Mouse (Mus musculus): ENCODE measurements at regions not wholly inside any gene's neighbourhood (a gene's known extent, or its start where the extent isn't known, plus 50 kb on each side); places are given as distances from the start of the nearest gene placed in this dataset.

GRCm38 (mm10) chr6:143616386-143616785, 449.4 kb downstream of the Etnk1 start:
- WGBS = 81% methylated on average over 4 of the region's 4 CpGs
- no peak for ATAC-seq
- no peak overlapping the region for H3K9ac ChIP-seq (ENCODE audit: low read depth, low read length)
- H3K4me2 ChIP-seq (replicated peaks; ENCODE audit: low read depth) = no peak overlapping the region
- H3K4me1 ChIP-seq (replicated peaks; ENCODE audit: control insufficient read depth, insufficient read depth, low read length) = no peaks in the 10 kb centered on the region
- no peaks in the 10 kb centered on the region for H3K36me3 ChIP-seq (ENCODE audit: control insufficient read depth, insufficient read depth)
- H3K9me3 ChIP-seq (ENCODE audit: control insufficient read depth) = no peaks in the 10 kb centered on the region
- H3K27ac ChIP-seq (ENCODE audit: low read depth, low read length) = no peak overlapping the region
- TF ChIP-seq CTCF (IDR thresholded peaks at IDR 0.05; ENCODE audit: low read depth) = no peak
- H3K27me3 ChIP-seq (replicated peaks; ENCODE audit: control insufficient read depth, insufficient read depth, low read length) = no peaks in the 10 kb centered on the region
- H3K4me3 ChIP-seq (ENCODE audit: low read depth, low read length) = no peak overlapping the region

- Histone ChIP-seq H3K36me3 (ENCODE audit: control insufficient read depth, insufficient read depth) (no peaks in the 10 kb centered on the region), H3K27me3 (replicated peaks; ENCODE audit: control insufficient read depth, insufficient read depth, low read length) (no peaks in the 10 kb centered on the region), H3K9me3 (ENCODE audit: control insufficient read depth) (no peaks in the 10 kb centered on the region), H3K4me3 (ENCODE audit: low read depth, low read length) (no peak overlapping the region), H3K9ac (ENCODE audit: low read depth, low read length) (no peak overlapping the region), H3K4me2 (replicated peaks; ENCODE audit: low read depth) (no peak overlapping the region), H3K27ac (ENCODE audit: low read depth, low read length) (no peak overlapping the region), H3K4me1 (replicated peaks; ENCODE audit: control insufficient read depth, insufficient read depth, low read length) (no peaks in the 10 kb centered on the region)
- whole genome bisulfite sequencing = 61% methylated on average over 10 of the region's 10 CpGs
- no peak for ATAC-seq
- TF ChIP-seq CTCF (IDR thresholded peaks at IDR 0.05; ENCODE audit: low read depth) = no peak
Measured at GRCm38 (mm10) chr6:143618558-143618957, 451.5 kb downstream of the Etnk1 start.

- TF ChIP-seq CTCF (IDR thresholded peaks at IDR 0.05; ENCODE audit: low read depth) = no peak
- Histone ChIP-seq H3K4me1 (replicated peaks; ENCODE audit: control insufficient read depth, insufficient read depth, low read length) (no peaks in the 10 kb centered on the region), H3K9ac (ENCODE audit: low read depth, low read length) (no peak overlapping the region), H3K4me2 (replicated peaks; ENCODE audit: low read depth) (no peak overlapping the region), H3K36me3 (ENCODE audit: control insufficient read depth, insufficient read depth) (no peaks in the 10 kb centered on the region), H3K27ac (ENCODE audit: low read depth, low read length) (no peak overlapping the region), H3K9me3 (ENCODE audit: control insufficient read depth) (no peaks in the 10 kb centered on the region), H3K27me3 (replicated peaks; ENCODE audit: control insufficient read depth, insufficient read depth, low read length) (no peaks in the 10 kb centered on the region), H3K4me3 (ENCODE audit: low read depth, low read length) (no peak overlapping the region)
- WGBS = 81% methylated on average over 2 of the region's 2 CpGs
- no peak for ATAC-seq
Measured at GRCm38 (mm10) chr6:143620583-143620982, 453.6 kb downstream of the Etnk1 start.

GRCm38 (mm10) chr6:143622161-143622560, 455.1 kb downstream of the Etnk1 start:
- 73% methylated on average over 2 of the region's 2 CpGs for WGBS
- Histone ChIP-seq H3K27ac (ENCODE audit: low read depth, low read length) (no peak overlapping the region), H3K9ac (ENCODE audit: low read depth, low read length) (no peak overlapping the region), H3K36me3 (ENCODE audit: control insufficient read depth, insufficient read depth) (no peaks in the 10 kb centered on the region), H3K4me3 (ENCODE audit: low read depth, low read length) (no peak overlapping the region), H3K27me3 (replicated peaks; ENCODE audit: control insufficient read depth, insufficient read depth, low read length) (no peaks in the 10 kb centered on the region), H3K9me3 (ENCODE audit: control insufficient read depth) (no peaks in the 10 kb centered on the region), H3K4me1 (replicated peaks; ENCODE audit: control insufficient read depth, insufficient read depth, low read length) (no peaks in the 10 kb centered on the region), H3K4me2 (replicated peaks; ENCODE audit: low read depth) (no peak overlapping the region)
- no peak for TF ChIP-seq CTCF (IDR thresholded peaks at IDR 0.05; ENCODE audit: low read depth)
- no peak for ATAC-seq

- no peak for TF ChIP-seq CTCF (IDR thresholded peaks at IDR 0.05; ENCODE audit: low read depth)
- no peaks in the 10 kb centered on the region for H3K27me3 ChIP-seq (replicated peaks; ENCODE audit: control insufficient read depth, insufficient read depth, low read length)
- H3K36me3 ChIP-seq (ENCODE audit: control insufficient read depth, insufficient read depth) = no peaks in the 10 kb centered on the region
- no peak overlapping the region for H3K4me2 ChIP-seq (replicated peaks; ENCODE audit: low read depth)
- no peak overlapping the region for H3K4me3 ChIP-seq (ENCODE audit: low read depth, low read length)
- ATAC-seq = no peak
- WGBS = 62% methylated on average over 3 of the region's 3 CpGs
- no peaks in the 10 kb centered on the region for H3K9me3 ChIP-seq (ENCODE audit: control insufficient read depth)
- H3K9ac ChIP-seq (ENCODE audit: low read depth, low read length) = no peak overlapping the region
- H3K27ac ChIP-seq (ENCODE audit: low read depth, low read length) = no peak overlapping the region
- no peaks in the 10 kb centered on the region for H3K4me1 ChIP-seq (replicated peaks; ENCODE audit: control insufficient read depth, insufficient read depth, low read length)
Measured at GRCm38 (mm10) chr6:143624901-143625300, 457.9 kb downstream of the Etnk1 start.

GRCm38 (mm10) chr6:143631581-143631980, 464.6 kb downstream of the Etnk1 start:
- no peaks in the 10 kb centered on the region for H3K9me3 ChIP-seq (ENCODE audit: control insufficient read depth)
- no peak for ATAC-seq
- 59% methylated on average over 7 of the region's 7 CpGs for whole genome bisulfite sequencing

GRCm38 (mm10) chr6:143633710-143634109, 466.7 kb downstream of the Etnk1 start:
- no peaks in the 10 kb centered on the region for H3K27me3 ChIP-seq (replicated peaks; ENCODE audit: control insufficient read depth, insufficient read depth, low read length)
- WGBS = 50% methylated on average over 6 of the region's 6 CpGs
- H3K4me1 ChIP-seq (replicated peaks; ENCODE audit: control insufficient read depth, insufficient read depth, low read length) = no peaks in the 10 kb centered on the region
- H3K4me2 ChIP-seq (replicated peaks; ENCODE audit: low read depth) = no peak overlapping the region
- ATAC-seq = no peak
- TF ChIP-seq CTCF (IDR thresholded peaks at IDR 0.05; ENCODE audit: low read depth) = no peak
- no peak overlapping the region for H3K4me3 ChIP-seq (ENCODE audit: low read depth, low read length)
- H3K27ac ChIP-seq (ENCODE audit: low read depth, low read length) = no peak overlapping the region
- H3K36me3 ChIP-seq (ENCODE audit: control insufficient read depth, insufficient read depth) = no peaks in the 10 kb centered on the region
- no peaks in the 10 kb centered on the region for H3K9me3 ChIP-seq (ENCODE audit: control insufficient read depth)
- H3K9ac ChIP-seq (ENCODE audit: low read depth, low read length) = no peak overlapping the region

More at GRCm38 (mm10) chr6:143631581-143631980, 464.6 kb downstream of the Etnk1 start:
- H3K4me3 ChIP-seq (ENCODE audit: low read depth, low read length) = no peak overlapping the region
- H3K36me3 ChIP-seq (ENCODE audit: control insufficient read depth, insufficient read depth) = no peaks in the 10 kb centered on the region
- H3K4me1 ChIP-seq (replicated peaks; ENCODE audit: control insufficient read depth, insufficient read depth, low read length) = no peaks in the 10 kb centered on the region
- no peak overlapping the region for H3K4me2 ChIP-seq (replicated peaks; ENCODE audit: low read depth)
- no peak overlapping the region for H3K27ac ChIP-seq (ENCODE audit: low read depth, low read length)
- H3K27me3 ChIP-seq (replicated peaks; ENCODE audit: control insufficient read depth, insufficient read depth, low read length) = no peaks in the 10 kb centered on the region
- TF ChIP-seq CTCF (IDR thresholded peaks at IDR 0.05; ENCODE audit: low read depth) = no peak
- no peak overlapping the region for H3K9ac ChIP-seq (ENCODE audit: low read depth, low read length)

Measured in intestine, postnatal 0 days (tissue).